Mouse (Mus musculus) lung, embryonic 15.5 days (tissue): ENCODE results near the gene Asb18. TPM values are rescaled to one million over a fixed set of nuclear protein-coding genes. Genes with fewer than 3 reads are reported as not detected.

Source experiments
- ATAC-seq: fragments of 200-750 bp; cut with Nextera tagmentation; 2 replicates; pipeline ENCODE4 v1.8.0; 2017; ENCODE audit warnings: moderate number of reproducible peaks, borderline replicate concordance; ENCODE audit not compliant: low FRiP score, low TSS enrichment; ENCODE audit errors: extremely low read depth
- H3K27ac ChIP-seq: fragments of 300-500 bp; sonication (generic); 2 replicates; pipeline ENCODE4 v1.5.1; 2015; ENCODE audit warnings: moderate library complexity, mild to moderate bottlenecking, inconsistent platforms
- H3K27me3 ChIP-seq: fragments of 300-500 bp; sonication (generic); 2 replicates; pipeline ENCODE4 v1.6.1; 2015; ENCODE audit warnings: inconsistent platforms
- H3K36me3 ChIP-seq: fragments of 300-500 bp; sonication (generic); 2 replicates; pipeline ENCODE4 v1.6.1; 2015; ENCODE audit warnings: inconsistent platforms
- H3K4me1 ChIP-seq: fragments of 300-500 bp; sonication (generic); 2 replicates; pipeline ENCODE4 v1.6.1; 2015; ENCODE audit warnings: inconsistent platforms
- H3K4me2 ChIP-seq: fragments of 300-500 bp; sonication (generic); 2 replicates; pipeline ENCODE4 v1.6.1; 2015; ENCODE audit warnings: inconsistent platforms, mild to moderate bottlenecking, moderate library complexity
- H3K4me3 ChIP-seq: fragments of 300-500 bp; sonication (generic); 2 replicates; pipeline ENCODE4 v1.5.1; 2015; ENCODE audit warnings: mild to moderate bottlenecking, inconsistent platforms
- H3K9ac ChIP-seq: fragments of 300-500 bp; sonication (generic); 2 replicates; pipeline ENCODE4 v1.6.1; 2015; ENCODE audit warnings: inconsistent platforms
- H3K9me3 ChIP-seq: fragments of 300-500 bp; sonication (generic); 2 replicates; pipeline ENCODE4 v1.6.1; 2016; ENCODE audit warnings: inconsistent platforms
- WGBS: fragments of 180-500 bp; shearing (Covaris S2); methylation state at CpG from one replicate; pipeline ENCODE4 v1.1.7; 2015; 5-methylcytosine and 5-hydroxymethylcytosine counted together
- polyA plus RNA-seq: library from polyadenylated mRNA; unstranded; fragments of >200 nt; fragmentation: Nextera tagmentation; extraction: Ambion mirVana; gene quantifications from 2 replicates; pipeline ENCODE4 v1.2.1, GENCODE M21; 2015

Gene Asb18
- polyA plus RNA-seq, 1 experiment from 2014 or later, result 0.04 TPM

- H3K27ac ChIP-seq, result no peak overlapping the region
- H3K36me3 ChIP-seq, result no peaks in the 10 kb centered on the region
- no peaks in the 10 kb centered on the region for H3K9me3 ChIP-seq
- H3K4me1 ChIP-seq, result no peaks in the 10 kb centered on the region
- H3K27me3 ChIP-seq, result 0 out of 2 replicates have a peak, but pooled peaks cover 6% of the 10 kb centered on the region
- no peak overlapping the region for H3K9ac ChIP-seq
- H3K4me2 ChIP-seq, result no peak overlapping the region
- no peak overlapping the region for H3K4me3 ChIP-seq
- WGBS, result 67% methylated on average over 1 of the region's 1 CpGs
- ATAC-seq, result no peak
Observed at GRCm38 (mm10) chr1:90010077-90010476, 4.4 kb downstream of the Asb18 start.

DNA sequence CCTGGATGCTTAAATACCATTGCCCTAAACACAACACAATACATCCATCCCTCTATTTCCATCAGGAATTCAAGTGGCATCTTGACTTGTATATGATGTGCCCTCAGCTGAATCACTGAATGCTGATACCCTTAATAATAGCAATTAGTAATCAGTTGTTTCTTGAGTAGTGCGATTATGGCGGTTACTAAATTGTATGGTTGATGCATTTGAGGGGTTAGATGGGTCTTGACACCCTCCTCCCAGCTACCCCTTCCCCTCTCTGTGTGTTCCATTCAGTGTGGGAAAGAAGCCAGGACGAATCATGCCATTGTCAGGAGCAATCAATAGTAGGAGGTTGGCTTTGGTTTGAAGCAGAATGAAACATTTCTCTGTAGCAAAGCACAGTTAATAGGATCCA is 5.3 kb downstream of the Asb18 start:
- Histone ChIP-seq H3K4me1 (no peaks in the 10 kb centered on the region), H3K4me2 (no peak overlapping the region), H3K9me3 (no peaks in the 10 kb centered on the region), H3K9ac (no peak overlapping the region), H3K36me3 (no peaks in the 10 kb centered on the region), H3K27ac (no peak overlapping the region), H3K27me3 (0 out of 2 replicates have a peak, but pooled peaks cover 6% of the 10 kb centered on the region), H3K4me3 (no peak overlapping the region)
- no peak for ATAC-seq
- WGBS, result 81% methylated on average over 3 of the region's 3 CpGs

DNA sequence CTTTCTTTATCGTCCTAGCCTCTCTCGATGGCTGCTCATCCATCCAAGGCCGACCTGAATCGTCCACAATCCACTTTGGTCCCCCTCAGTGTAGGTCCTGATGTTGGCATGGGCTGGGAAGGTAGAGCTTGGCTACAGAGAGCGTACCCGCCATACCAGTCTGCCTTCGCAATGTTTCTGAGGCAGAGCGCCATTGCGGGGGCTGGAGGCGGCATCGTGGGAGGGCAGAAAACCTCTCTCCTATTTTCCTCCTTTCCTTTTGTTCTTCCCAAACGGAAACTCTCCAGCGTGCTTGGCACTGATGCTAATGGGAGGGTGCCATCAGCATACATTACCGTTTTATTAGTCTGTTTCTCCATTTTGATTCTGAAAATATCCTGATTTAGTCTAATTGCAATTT is 7.8 kb downstream of the Asb18 start:
- Histone ChIP-seq H3K27ac (no peak overlapping the region), H3K4me3 (no peak overlapping the region), H3K36me3 (no peaks in the 10 kb centered on the region), H3K27me3 (0 out of 2 replicates have a peak, but pooled peaks cover 6% of the 10 kb centered on the region), H3K9me3 (no peaks in the 10 kb centered on the region), H3K9ac (no peak overlapping the region), H3K4me2 (no peak overlapping the region), H3K4me1 (no peaks in the 10 kb centered on the region)
- ATAC-seq, result no peak
- WGBS, result 72% methylated on average over 14 of the region's 14 CpGs

- WGBS, result 39% methylated on average over 5 of the region's 5 CpGs
- no peak overlapping the region for H3K4me2 ChIP-seq
- no peak overlapping the region for H3K4me3 ChIP-seq
- no peaks in the 10 kb centered on the region; the same call in 1 of the 2 replicates for H3K4me1 ChIP-seq
- H3K9me3 ChIP-seq, result no peaks in the 10 kb centered on the region
- H3K27ac ChIP-seq, result no peak overlapping the region
- H3K27me3 ChIP-seq, result peaks cover 8% of the 10 kb centered on the region; the same call in 1 of the 2 replicates
- H3K9ac ChIP-seq, result no peak overlapping the region
- H3K36me3 ChIP-seq, result no peaks in the 10 kb centered on the region
- no peak for ATAC-seq
Observed at GRCm38 (mm10) chr1:90000981-90001380, 13.5 kb downstream of the Asb18 start.

DNA sequence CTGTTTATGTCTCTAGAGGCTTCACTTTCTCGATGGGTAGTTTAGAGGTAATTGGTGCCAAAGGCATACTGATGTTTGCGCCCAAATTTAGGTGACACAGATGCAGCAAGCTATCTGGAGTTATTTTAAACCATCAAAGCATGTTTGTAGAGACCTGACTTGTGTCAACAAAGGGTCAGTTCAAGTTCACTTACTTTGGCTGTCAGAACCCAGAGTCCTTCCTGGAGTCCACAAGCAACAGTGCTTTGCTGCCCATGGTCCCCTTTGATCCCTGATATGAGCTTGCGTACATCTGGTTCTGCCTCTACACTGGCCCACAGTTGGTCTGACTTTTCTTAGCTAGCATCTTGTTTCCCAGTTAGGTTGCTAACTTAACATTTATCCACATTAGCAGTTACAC is 14.6 kb downstream of the Asb18 start:
- Histone ChIP-seq H3K27ac (no peak overlapping the region), H3K9me3 (no peaks in the 10 kb centered on the region), H3K9ac (no peak overlapping the region), H3K4me1 (no peaks in the 10 kb centered on the region; the same call in 1 of the 2 replicates), H3K4me2 (no peak overlapping the region), H3K27me3 (peaks cover 19% of the 10 kb centered on the region), H3K4me3 (no peak overlapping the region), H3K36me3 (no peaks in the 10 kb centered on the region)
- ATAC-seq, result no peak
- 68% methylated on average over 3 of the region's 3 CpGs for WGBS

DNA sequence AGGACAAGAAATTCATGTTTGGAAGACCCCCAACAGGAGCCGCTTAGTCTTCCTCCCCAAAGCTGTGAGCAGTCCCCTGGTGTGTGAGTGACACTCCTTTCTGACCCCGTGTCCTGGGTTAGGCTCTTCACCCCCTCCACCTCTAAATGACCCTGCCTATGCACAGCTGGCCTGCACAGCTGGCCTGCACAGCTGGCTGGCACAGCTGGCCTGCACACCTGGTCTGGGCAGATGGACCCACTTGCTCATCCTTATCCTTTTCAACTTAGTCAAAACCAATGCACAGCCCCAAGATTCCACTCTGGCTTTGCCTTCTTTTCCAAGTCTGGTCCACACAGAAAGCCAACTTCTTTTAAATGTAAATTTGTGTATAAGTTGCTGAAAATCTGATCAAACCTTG is 15.8 kb downstream of the Asb18 start:
- Histone ChIP-seq H3K36me3 (no peaks in the 10 kb centered on the region), H3K4me2 (no peak overlapping the region)
- WGBS, result 65% methylated on average over 2 of the region's 2 CpGs

GRCm38 (mm10) chr1:89998076-89998475 is 16.4 kb downstream of the Asb18 start:
- peaks cover 37% of the 10 kb centered on the region for H3K27me3 ChIP-seq

More for the DNA sequence above, 15.8 kb downstream of the Asb18 start:
- ATAC-seq, result no peak
- peaks cover 31% of the 10 kb centered on the region for H3K27me3 ChIP-seq
- no peaks in the 10 kb centered on the region; the same call in 1 of the 2 replicates for H3K4me1 ChIP-seq
- H3K9me3 ChIP-seq, result no peaks in the 10 kb centered on the region
- no peak overlapping the region for H3K27ac ChIP-seq
- H3K4me3 ChIP-seq, result no peak overlapping the region
- no peak overlapping the region for H3K9ac ChIP-seq

GRCm38 (mm10) chr1:89992256-89992655 is 22.2 kb downstream of the Asb18 start:
- H3K27me3 ChIP-seq, result peaks cover 78% of the 10 kb centered on the region
- H3K4me2 ChIP-seq, result 0 out of 2 replicates have a peak overlapping the region, but pooled peaks have one; percentile 2
- no peak overlapping the region for H3K9ac ChIP-seq
- no peak overlapping the region for H3K4me3 ChIP-seq
- 2% methylated on average over 25 of the region's 25 CpGs for WGBS
- no peak for ATAC-seq
- no peak overlapping the region for H3K27ac ChIP-seq
- no peaks in the 10 kb centered on the region for H3K9me3 ChIP-seq
- no peaks in the 10 kb centered on the region for H3K36me3 ChIP-seq
- H3K4me1 ChIP-seq, result no peaks in the 10 kb centered on the region

More at GRCm38 (mm10) chr1:89998076-89998475, 16.4 kb downstream of the Asb18 start:
- H3K4me1 ChIP-seq, result no peaks in the 10 kb centered on the region; the same call in 1 of the 2 replicates
- H3K4me2 ChIP-seq, result no peak overlapping the region
- no peak overlapping the region for H3K9ac ChIP-seq
- H3K36me3 ChIP-seq, result no peaks in the 10 kb centered on the region
- peak; percentile 44; the same call in 1 of the 2 replicates for ATAC-seq
- no peaks in the 10 kb centered on the region for H3K9me3 ChIP-seq
- no peak overlapping the region for H3K4me3 ChIP-seq
- WGBS, result 17% methylated on average over 7 of the region's 7 CpGs
- no peak overlapping the region for H3K27ac ChIP-seq

- H3K27me3 ChIP-seq, result peaks cover 6% of the 10 kb centered on the region
- no peak overlapping the region for H3K4me2 ChIP-seq
- no peak for ATAC-seq
- 85% methylated on average over 8 of the region's 8 CpGs for WGBS
- H3K27ac ChIP-seq, result no peak overlapping the region
- 0 out of 2 replicates have a peak, but pooled peaks cover 1% of the 10 kb centered on the region for H3K4me1 ChIP-seq
- H3K4me3 ChIP-seq, result no peak overlapping the region
- no peak overlapping the region for H3K9ac ChIP-seq
- no peaks in the 10 kb centered on the region for H3K9me3 ChIP-seq
- H3K36me3 ChIP-seq, result no peaks in the 10 kb centered on the region
Observed at GRCm38 (mm10) chr1:89977261-89977660, 37.2 kb downstream of the Asb18 start.

DNA sequence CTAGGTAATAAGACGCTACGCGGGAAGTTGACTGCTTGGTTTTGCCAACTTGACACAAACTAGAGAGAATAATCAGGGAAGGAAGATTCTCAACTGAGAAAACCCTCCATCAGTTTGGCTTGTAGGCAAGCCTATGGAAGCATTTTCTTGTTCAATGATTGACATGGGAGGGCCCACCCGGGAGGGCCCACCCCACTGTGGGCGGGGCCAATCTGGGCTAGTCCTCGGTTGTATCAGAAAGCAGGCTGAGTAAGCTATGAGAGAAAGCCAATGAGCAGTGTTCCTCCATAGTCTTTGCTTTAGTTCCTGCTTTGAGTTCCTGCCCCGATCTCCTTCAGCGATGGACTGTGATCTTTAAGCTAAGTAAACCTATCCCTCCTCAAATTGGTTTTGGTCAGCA is 38.1 kb downstream of the Asb18 start:
- WGBS, result 75% methylated on average over 8 of the region's 8 CpGs
- no peak overlapping the region for H3K9ac ChIP-seq
- no peak overlapping the region for H3K27ac ChIP-seq
- no peaks in the 10 kb centered on the region for H3K9me3 ChIP-seq
- H3K27me3 ChIP-seq, result peaks cover 14% of the 10 kb centered on the region
- ATAC-seq, result no peak
- 0 out of 2 replicates have a peak, but pooled peaks cover 5% of the 10 kb centered on the region for H3K4me1 ChIP-seq
- no peak overlapping the region for H3K4me2 ChIP-seq
- H3K36me3 ChIP-seq, result no peaks in the 10 kb centered on the region
- no peak overlapping the region for H3K4me3 ChIP-seq

GRCm38 (mm10) chr1:89974541-89974940 is 39.9 kb downstream of the Asb18 start:
- Histone ChIP-seq H3K27me3 (peaks cover 33% of the 10 kb centered on the region), H3K4me2 (no peak overlapping the region), H3K4me3 (no peak overlapping the region), H3K9me3 (no peaks in the 10 kb centered on the region), H3K9ac (no peak overlapping the region), H3K36me3 (no peaks in the 10 kb centered on the region), H3K4me1 (peaks cover 13% of the 10 kb centered on the region; the same call in 1 of the 2 replicates), H3K27ac (no peak overlapping the region)
- WGBS, result 75% methylated on average over 8 of the region's 8 CpGs
- ATAC-seq, result no peak

- peak; percentile 55; the same call in 1 of the 2 replicates for ATAC-seq
- WGBS, result 22% methylated on average over 8 of the region's 8 CpGs
- no peak overlapping the region for H3K9ac ChIP-seq
- no peak overlapping the region for H3K4me2 ChIP-seq
- H3K4me1 ChIP-seq, result peaks cover 23% of the 10 kb centered on the region
- H3K36me3 ChIP-seq, result no peaks in the 10 kb centered on the region
- H3K27me3 ChIP-seq, result peaks cover 54% of the 10 kb centered on the region
- H3K9me3 ChIP-seq, result no peaks in the 10 kb centered on the region
- peak overlapping the region; percentile 27; the same call in 1 of the 2 replicates for H3K27ac ChIP-seq
- H3K4me3 ChIP-seq, result no peak overlapping the region
Observed at GRCm38 (mm10) chr1:89971848-89972247, 42.6 kb downstream of the Asb18 start.
